Mouse (Mus musculus): Measurements from ENCODE around the gene D430041D05Rik.

Gene D430041D05Rik

GRCm38 (mm10) chr2:104410963-104411545 is at the start of gene D430041D05Rik:
Gene D430041D05Rik (minus strand): TSS chr2:104411013.
- no peak for DNase-seq (ENCODE audit: low spot score)

- DNase-seq (ENCODE audit: low spot score) = no peak
Observed at GRCm38 (mm10) chr2:104460021-104460420, 49.2 kb upstream of the D430041D05Rik start.

- no peak for DNase-seq (ENCODE audit: low spot score)
Observed at GRCm38 (mm10) chr2:104458569-104459332, 47.9 kb upstream of the D430041D05Rik start.

DNA sequence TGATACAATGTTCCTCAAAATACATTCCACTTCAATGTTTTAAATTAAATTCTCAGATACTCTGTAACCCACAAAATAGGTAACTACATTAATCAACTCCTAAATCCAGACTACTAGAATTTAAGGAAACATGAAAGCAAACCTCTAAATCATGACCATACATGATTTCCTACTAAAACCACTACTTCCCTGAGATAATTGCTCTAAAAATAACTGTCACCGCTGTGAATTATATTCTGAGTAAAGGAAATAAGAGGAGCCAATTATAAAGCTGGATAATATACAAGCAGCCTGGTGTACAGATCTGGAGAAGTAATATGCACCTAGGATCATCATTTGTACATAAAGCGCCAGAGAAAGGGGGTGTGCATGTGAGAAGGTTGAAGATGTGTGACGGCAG is 46.3 kb upstream of the D430041D05Rik start:
- no peak for DNase-seq (ENCODE audit: low spot score)

- DNase-seq (ENCODE audit: low spot score) = no peak
Observed at GRCm38 (mm10) chr2:104450685-104451084, 39.9 kb upstream of the D430041D05Rik start.

GRCm38 (mm10) chr2:104449191-104449590 is 38.4 kb upstream of the D430041D05Rik start:
- no peak for DNase-seq (ENCODE audit: low spot score)

- no peak for DNase-seq (ENCODE audit: low spot score)
Observed at GRCm38 (mm10) chr2:104448201-104448600, 37.4 kb upstream of the D430041D05Rik start.

- no peak for DNase-seq (ENCODE audit: low spot score)
Observed at GRCm38 (mm10) chr2:104446016-104446415, 35.2 kb upstream of the D430041D05Rik start.

- DNase-seq (ENCODE audit: low spot score) = peak; percentile 35
Observed at GRCm38 (mm10) chr2:104444776-104445175, 34.0 kb upstream of the D430041D05Rik start.

DNA sequence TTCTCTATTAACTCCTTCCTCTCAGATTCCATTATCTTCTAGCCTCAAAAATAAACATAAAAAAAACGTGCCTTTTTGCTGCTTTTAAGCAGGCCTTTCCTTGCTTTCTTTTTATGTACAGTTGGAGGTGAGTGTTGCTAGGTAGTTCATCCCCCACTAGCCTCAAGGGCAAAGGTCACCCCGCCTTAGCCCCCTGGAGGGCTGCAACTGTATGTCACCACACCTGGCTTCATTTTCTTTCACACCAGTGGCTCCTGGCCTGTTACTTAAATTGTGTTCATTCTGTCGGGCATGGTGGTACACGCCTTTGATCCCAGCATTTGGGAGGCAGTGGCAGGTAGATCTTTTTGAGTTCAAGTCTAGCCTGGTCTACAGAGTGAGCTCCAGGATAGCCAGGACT is 31.5 kb upstream of the D430041D05Rik start:
- no peak for DNase-seq (ENCODE audit: low spot score)

DNA sequence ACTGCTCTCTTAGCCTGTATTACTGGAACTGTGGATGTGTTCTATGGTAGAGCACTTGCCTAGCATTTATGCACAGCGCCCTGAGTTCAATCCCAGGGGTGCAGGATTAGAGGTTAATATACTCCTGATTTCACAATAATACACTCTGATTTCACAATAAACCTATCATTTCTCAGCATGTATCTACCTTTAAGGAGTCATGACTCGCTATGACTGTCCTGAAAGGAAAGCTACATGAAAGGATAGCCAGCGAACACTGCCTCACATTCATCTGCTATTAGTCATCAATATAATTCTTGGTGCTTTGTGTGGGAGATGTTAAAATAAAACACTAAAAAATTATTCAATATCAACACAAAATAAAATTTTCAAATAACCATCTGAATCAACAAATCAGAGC is 25.4 kb upstream of the D430041D05Rik start:
- no peak for DNase-seq (ENCODE audit: low spot score)

DNA sequence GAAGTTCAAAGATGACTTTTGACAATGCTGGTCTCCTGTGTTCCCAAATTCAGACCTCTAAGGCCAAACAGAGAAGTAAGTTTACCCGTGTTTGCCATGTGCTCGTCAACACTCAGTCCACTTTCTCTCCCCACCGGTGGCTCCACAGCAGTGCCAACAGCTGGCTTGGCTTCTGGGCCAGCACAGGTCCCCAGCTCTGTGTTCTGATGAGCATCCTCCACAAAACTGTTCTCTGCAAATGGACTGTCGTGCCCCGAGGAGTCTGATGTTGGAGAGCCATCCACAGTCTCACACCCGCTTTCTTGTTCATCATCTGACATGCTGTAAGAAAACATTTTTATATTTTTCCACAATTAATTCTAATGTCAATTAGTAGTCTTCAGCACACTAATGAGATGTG is 20.3 kb upstream of the D430041D05Rik start:
- no peak for DNase-seq (ENCODE audit: low spot score)

DNA sequence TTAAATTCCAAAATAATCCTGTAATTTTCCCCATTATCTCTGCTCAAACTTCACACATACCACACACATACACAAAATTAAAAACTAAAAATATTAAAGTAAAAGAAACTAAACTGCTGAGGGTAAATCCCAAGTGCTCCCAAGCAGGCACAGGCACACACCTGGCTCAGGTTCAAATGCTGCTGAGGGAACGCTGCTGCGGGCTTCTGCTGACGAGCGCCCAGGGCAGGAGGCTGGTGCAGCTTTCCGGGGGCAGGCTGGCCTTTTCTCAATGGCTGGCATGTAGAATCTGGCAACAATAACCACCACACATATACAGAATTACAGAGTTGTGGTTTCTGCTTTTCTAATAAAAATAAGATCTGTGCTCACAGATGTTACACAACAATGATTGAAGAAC is 19.8 kb upstream of the D430041D05Rik start:
- DNase-seq (ENCODE audit: low spot score) = no peak

DNA sequence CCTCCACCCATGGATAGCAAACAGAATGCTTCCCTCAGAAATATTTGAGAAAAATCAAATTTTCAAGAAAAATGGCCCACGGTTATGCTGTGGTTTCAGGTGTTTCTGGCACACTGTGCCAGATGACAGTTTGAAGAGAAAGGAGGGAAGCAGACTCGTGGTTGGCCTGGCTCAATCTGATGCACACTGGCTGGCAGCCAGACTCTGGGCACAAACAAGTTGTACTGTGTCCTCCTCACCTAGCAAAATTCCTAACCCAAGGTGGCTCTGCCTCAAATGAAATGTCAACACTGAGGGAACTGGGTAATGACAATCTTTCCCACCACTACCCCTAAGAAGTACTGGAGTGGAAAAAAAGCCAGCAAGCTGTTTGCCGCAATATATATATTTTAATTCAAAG is 15.3 kb upstream of the D430041D05Rik start:
- DNase-seq (ENCODE audit: low spot score) = no peak

GRCm38 (mm10) chr2:104422230-104422629 is 11.4 kb upstream of the D430041D05Rik start:
- no peak for DNase-seq (ENCODE audit: low spot score)

GRCm38 (mm10) chr2:104420805-104421204 is 10.0 kb upstream of the D430041D05Rik start:
- no peak for DNase-seq (ENCODE audit: low spot score)

DNA sequence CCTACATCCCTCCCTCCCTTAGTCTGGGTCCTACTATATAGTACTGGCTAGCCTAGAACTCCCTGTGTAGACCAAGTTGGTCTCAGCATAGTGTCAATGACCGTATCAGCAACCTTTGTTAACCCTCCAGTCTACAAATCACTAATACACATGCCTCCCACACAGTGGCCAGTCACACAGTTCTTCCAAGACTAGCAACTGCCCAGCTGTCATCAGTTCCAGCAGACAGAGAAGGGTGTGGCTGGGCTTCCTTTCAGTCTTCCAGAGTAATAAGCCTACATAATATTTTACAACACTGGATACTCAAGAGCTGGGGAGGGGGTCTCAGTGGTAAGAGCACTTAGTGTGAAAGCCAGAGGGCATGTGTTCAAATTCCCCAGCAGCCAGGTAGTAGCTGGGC is 9.2 kb upstream of the D430041D05Rik start:
- no peak for DNase-seq (ENCODE audit: low spot score)

GRCm38 (mm10) chr2:104419411-104419810 is 8.6 kb upstream of the D430041D05Rik start:
- DNase-seq (ENCODE audit: low spot score) = no peak

GRCm38 (mm10) chr2:104413011-104413410 is 2.2 kb upstream of the D430041D05Rik start:
- DNase-seq (ENCODE audit: low spot score) = no peak

GRCm38 (mm10) chr2:104412496-104412895 is 1.7 kb upstream of the D430041D05Rik start:
- no peak for DNase-seq (ENCODE audit: low spot score)

GRCm38 (mm10) chr2:104411806-104412205 is 993 bp upstream of the D430041D05Rik start:
- no peak for DNase-seq (ENCODE audit: low spot score)

GRCm38 (mm10) chr2:104409851-104410821 is 677 bp downstream of the D430041D05Rik start:
- DNase-seq (ENCODE audit: low spot score) = peak; percentile 48

All from ovary, postnatal 36 days (tissue).